Mouse (Mus musculus): Measurements from ENCODE around the gene Pitpnc1. TPM values are rescaled to one million over a fixed set of nuclear protein-coding genes. Genes with fewer than 3 reads are reported as not detected.

Gene Pitpnc1
- polyA plus RNA-seq, 1 experiment = 14.0 TPM

- 92% methylated on average over 6 of the region's 6 CpGs for WGBS
- H3K4me3 ChIP-seq (replicated peaks; ENCODE audit: control insufficient read depth, low read depth, low read length) = no peak overlapping the region
- H3K27ac ChIP-seq (ENCODE audit: control insufficient read depth, insufficient read depth, low read depth, low read length, poor library complexity) = no peak overlapping the region
- no peak for TF ChIP-seq POLR2A (IDR thresholded peaks at IDR 0.05; ENCODE audit: borderline replicate concordance, control insufficient read depth, low read depth, low read length)
- no peak for TF ChIP-seq CTCF (IDR thresholded peaks at IDR 0.05; ENCODE audit: control insufficient read depth, insufficient read depth, low read length)
- H3K4me1 ChIP-seq (ENCODE audit: control insufficient read depth, insufficient read depth, low read length) = peaks cover 2% of the 10 kb centered on the region; the same call in 1 of the 2 replicates
These were observed 232.0 kb downstream of the Pitpnc1 start for GRCm38 (mm10) chr11:107238506-107238905.

- Histone ChIP-seq H3K4me1 (ENCODE audit: control insufficient read depth, insufficient read depth, low read length) (peaks cover 2% of the 10 kb centered on the region; the same call in 1 of the 2 replicates), H3K4me3 (replicated peaks; ENCODE audit: control insufficient read depth, low read depth, low read length) (no peak overlapping the region), H3K27ac (ENCODE audit: control insufficient read depth, insufficient read depth, low read depth, low read length, poor library complexity) (no peak overlapping the region)
- no peak for TF ChIP-seq POLR2A (IDR thresholded peaks at IDR 0.05; ENCODE audit: borderline replicate concordance, control insufficient read depth, low read depth, low read length)
- no peak for TF ChIP-seq CTCF (IDR thresholded peaks at IDR 0.05; ENCODE audit: control insufficient read depth, insufficient read depth, low read length)
- 93% methylated on average over 4 of the region's 4 CpGs for WGBS
These were observed 233.0 kb downstream of the Pitpnc1 start for GRCm38 (mm10) chr11:107237532-107237931.

- Histone ChIP-seq H3K4me1 (ENCODE audit: control insufficient read depth, insufficient read depth, low read length) (no peaks in the 10 kb centered on the region), H3K27ac (ENCODE audit: control insufficient read depth, insufficient read depth, low read depth, low read length, poor library complexity) (no peak overlapping the region), H3K4me3 (replicated peaks; ENCODE audit: control insufficient read depth, low read depth, low read length) (no peak overlapping the region)
- 97% methylated on average over 5 of the region's 5 CpGs for WGBS
- TF ChIP-seq POLR2A (IDR thresholded peaks at IDR 0.05; ENCODE audit: borderline replicate concordance, control insufficient read depth, low read depth, low read length) (no peak), CTCF (IDR thresholded peaks at IDR 0.05; ENCODE audit: control insufficient read depth, insufficient read depth, low read length) (no peak)
These were observed 237.1 kb downstream of the Pitpnc1 start for GRCm38 (mm10) chr11:107233252-107233890.

- Histone ChIP-seq H3K27ac (ENCODE audit: control insufficient read depth, insufficient read depth, low read depth, low read length, poor library complexity) (no peak overlapping the region), H3K4me3 (replicated peaks; ENCODE audit: control insufficient read depth, low read depth, low read length) (no peak overlapping the region), H3K4me1 (ENCODE audit: control insufficient read depth, insufficient read depth, low read length) (no peaks in the 10 kb centered on the region)
- WGBS = 94% methylated on average over 10 of the region's 10 CpGs
- TF ChIP-seq POLR2A (IDR thresholded peaks at IDR 0.05; ENCODE audit: borderline replicate concordance, control insufficient read depth, low read depth, low read length) (no peak), CTCF (IDR thresholded peaks at IDR 0.05; ENCODE audit: control insufficient read depth, insufficient read depth, low read length) (no peak)
These were observed 240.4 kb downstream of the Pitpnc1 start for GRCm38 (mm10) chr11:107230128-107230527.

GRCm38 (mm10) chr11:107226431-107226830, 244.1 kb downstream of the Pitpnc1 start:
- TF ChIP-seq POLR2A (IDR thresholded peaks at IDR 0.05; ENCODE audit: borderline replicate concordance, control insufficient read depth, low read depth, low read length) (no peak), CTCF (IDR thresholded peaks at IDR 0.05; ENCODE audit: control insufficient read depth, insufficient read depth, low read length) (no peak)

GRCm38 (mm10) chr11:107226013-107226412, 244.5 kb downstream of the Pitpnc1 start:
- H3K27ac ChIP-seq (ENCODE audit: control insufficient read depth, insufficient read depth, low read depth, low read length, poor library complexity) = no peak overlapping the region
- TF ChIP-seq CTCF (IDR thresholded peaks at IDR 0.05; ENCODE audit: control insufficient read depth, insufficient read depth, low read length) = no peak
- TF ChIP-seq POLR2A (IDR thresholded peaks at IDR 0.05; ENCODE audit: borderline replicate concordance, control insufficient read depth, low read depth, low read length) = no peak
- H3K4me1 ChIP-seq (ENCODE audit: control insufficient read depth, insufficient read depth, low read length) = no peaks in the 10 kb centered on the region
- 74% methylated on average over 10 of the region's 10 CpGs for WGBS
- H3K4me3 ChIP-seq (replicated peaks; ENCODE audit: control insufficient read depth, low read depth, low read length) = no peak overlapping the region

More at GRCm38 (mm10) chr11:107226431-107226830, 244.1 kb downstream of the Pitpnc1 start:
- Histone ChIP-seq H3K27ac (ENCODE audit: control insufficient read depth, insufficient read depth, low read depth, low read length, poor library complexity) (no peak overlapping the region), H3K4me1 (ENCODE audit: control insufficient read depth, insufficient read depth, low read length) (no peaks in the 10 kb centered on the region), H3K4me3 (replicated peaks; ENCODE audit: control insufficient read depth, low read depth, low read length) (no peak overlapping the region)
- WGBS = 83% methylated on average over 1 of the region's 1 CpGs

GRCm38 (mm10) chr11:107225301-107225700, 245.2 kb downstream of the Pitpnc1 start:
- Histone ChIP-seq H3K27ac (ENCODE audit: control insufficient read depth, insufficient read depth, low read depth, low read length, poor library complexity) (no peak overlapping the region), H3K4me3 (replicated peaks; ENCODE audit: control insufficient read depth, low read depth, low read length) (no peak overlapping the region), H3K4me1 (ENCODE audit: control insufficient read depth, insufficient read depth, low read length) (no peaks in the 10 kb centered on the region)
- no peak for TF ChIP-seq POLR2A (IDR thresholded peaks at IDR 0.05; ENCODE audit: borderline replicate concordance, control insufficient read depth, low read depth, low read length)
- no peak for TF ChIP-seq CTCF (IDR thresholded peaks at IDR 0.05; ENCODE audit: control insufficient read depth, insufficient read depth, low read length)
- WGBS = 83% methylated on average over 5 of the region's 5 CpGs

GRCm38 (mm10) chr11:107223667-107224214, 246.8 kb downstream of the Pitpnc1 start:
- Histone ChIP-seq H3K27ac (ENCODE audit: control insufficient read depth, insufficient read depth, low read depth, low read length, poor library complexity) (no peak overlapping the region), H3K4me1 (ENCODE audit: control insufficient read depth, insufficient read depth, low read length) (no peaks in the 10 kb centered on the region), H3K4me3 (replicated peaks; ENCODE audit: control insufficient read depth, low read depth, low read length) (no peak overlapping the region)
- TF ChIP-seq CTCF (IDR thresholded peaks at IDR 0.05; ENCODE audit: control insufficient read depth, insufficient read depth, low read length) (no peak), POLR2A (IDR thresholded peaks at IDR 0.05; ENCODE audit: borderline replicate concordance, control insufficient read depth, low read depth, low read length) (no peak)
- 91% methylated on average over 8 of the region's 8 CpGs for WGBS

All from bone marrow, adult 2 months (tissue).